Mouse (Mus musculus): ENCODE results near the gene Hist3h2ba. TPM values are rescaled to one million over a fixed set of nuclear protein-coding genes. Genes with fewer than 3 reads are reported as not detected.

Hist3h2ba gene
- polyA plus RNA-seq, 1 experiment from 2014 or later: 115 TPM

DNA sequence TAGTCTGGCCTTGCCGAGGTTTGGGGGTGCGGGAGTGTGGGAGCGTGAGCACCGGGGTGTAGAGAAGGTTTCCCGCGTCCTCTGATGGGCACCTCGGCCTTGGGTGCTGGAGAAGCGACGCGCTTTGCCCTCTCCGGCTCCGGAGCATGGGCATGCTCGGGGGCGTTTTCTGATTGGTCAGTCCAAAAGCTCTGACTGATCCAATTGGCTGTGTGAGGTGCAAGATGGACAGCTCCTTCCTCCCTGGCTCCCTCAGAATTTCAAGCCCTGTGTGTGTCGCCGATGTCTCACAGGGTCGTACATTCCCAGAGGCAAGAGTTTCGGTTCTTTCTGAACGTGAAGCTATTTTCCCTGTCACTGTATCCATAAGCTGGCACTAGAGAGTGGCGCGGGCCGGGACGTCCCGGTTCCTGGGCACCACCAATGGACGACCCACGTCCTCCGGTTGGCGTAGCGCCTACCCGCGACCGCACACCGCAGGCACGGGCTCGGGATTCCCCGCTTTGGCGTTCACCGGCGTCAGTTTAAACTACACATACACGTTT is 11.3 kb downstream of the Hist3h2ba start:
- H3K27ac ChIP-seq: peak overlapping the region; percentile 71
- peaks cover 36% of the 10 kb centered on the region for H3K27me3 ChIP-seq (ENCODE audit: insufficient read depth, poor library complexity, severe bottlenecking)
- peaks cover 50% of the 10 kb centered on the region for H3K4me1 ChIP-seq (replicated peaks)
- H3K36me3 ChIP-seq: peaks cover 15% of the 10 kb centered on the region
- WGBS: 5% methylated on average over 40 of the region's 40 CpGs
- peak overlapping the region; percentile 59 for H3K4me3 ChIP-seq
- H3K9me3 ChIP-seq: peaks cover 8% of the 10 kb centered on the region
- DNase-seq (ENCODE audit: low spot score): peak; percentile 83

DNA sequence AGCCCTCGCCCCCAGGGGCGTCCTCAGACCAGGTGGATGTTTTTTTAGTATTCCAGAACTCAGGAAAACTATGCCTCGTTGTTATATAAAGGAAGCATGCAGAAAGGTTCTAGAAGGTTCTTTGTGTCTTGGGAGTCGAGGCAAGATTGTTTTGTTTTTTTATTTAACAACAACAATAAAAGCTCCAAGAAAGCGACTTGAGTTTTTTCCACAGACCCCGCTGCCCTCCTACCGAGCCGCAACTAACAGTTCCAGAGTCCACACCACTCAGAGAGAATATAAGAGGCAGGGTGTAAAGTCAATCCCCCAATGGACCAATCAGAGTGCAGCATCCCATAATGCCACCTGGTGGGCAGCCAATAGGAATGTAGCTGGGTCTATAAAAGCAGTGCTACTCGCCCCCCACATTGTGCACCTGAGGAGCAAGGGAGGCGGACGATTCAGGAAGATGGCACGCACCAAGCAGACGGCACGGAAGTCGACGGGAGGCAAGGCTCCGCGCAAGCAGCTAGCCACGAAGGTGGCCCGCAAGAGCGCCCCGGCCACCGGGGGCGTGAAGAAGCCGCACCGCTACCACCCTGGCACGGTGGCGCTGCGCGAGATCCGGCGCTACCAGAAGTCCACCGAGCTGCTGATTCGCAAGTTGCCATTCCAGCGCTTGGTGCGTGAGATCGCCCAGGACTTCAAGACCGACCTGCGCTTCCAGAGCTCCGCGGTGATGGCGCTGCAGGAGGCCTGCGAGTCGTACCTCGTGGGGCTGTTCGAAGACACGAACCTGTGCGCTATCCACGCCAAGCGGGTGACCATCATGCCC is 12.9 kb downstream of the Hist3h2ba start:
- Histone ChIP-seq H3K4me1 (replicated peaks) (peaks cover 47% of the 10 kb centered on the region), H3K9me3 (peaks cover 8% of the 10 kb centered on the region), H3K36me3 (peaks cover 15% of the 10 kb centered on the region), H3K27me3 (ENCODE audit: insufficient read depth, poor library complexity, severe bottlenecking) (peaks cover 36% of the 10 kb centered on the region), H3K27ac (no peak overlapping the region), H3K4me3 (0 out of 2 replicates have a peak overlapping the region, but pooled peaks have one; percentile 11)
- no peak for DNase-seq (ENCODE audit: low spot score)
- 61% methylated on average over 50 of the region's 50 CpGs for WGBS

DNA sequence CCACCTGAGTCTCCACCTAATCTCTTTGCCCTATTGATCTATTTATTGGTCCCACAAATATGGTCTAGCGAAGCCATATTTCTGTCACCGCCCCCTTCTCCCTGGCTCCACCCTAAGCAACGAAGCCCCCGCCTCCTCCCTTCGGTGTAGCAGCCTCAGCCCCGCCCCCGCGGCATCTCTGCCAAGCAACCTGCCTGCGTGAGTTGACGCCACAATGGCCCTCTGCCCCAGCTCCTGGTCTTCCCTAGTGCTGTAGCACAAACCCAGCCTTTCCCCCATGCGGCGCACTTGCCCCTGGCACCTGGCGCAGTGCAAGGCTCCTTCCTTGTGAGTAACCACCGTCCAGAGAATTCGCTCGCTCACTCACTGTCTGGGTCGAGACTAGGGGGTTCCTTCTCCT is 14.8 kb downstream of the Hist3h2ba start:
- H3K27me3 ChIP-seq (ENCODE audit: insufficient read depth, poor library complexity, severe bottlenecking): peaks cover 34% of the 10 kb centered on the region
- no peak overlapping the region for H3K4me3 ChIP-seq
- peaks cover 34% of the 10 kb centered on the region for H3K4me1 ChIP-seq (replicated peaks)
- DNase-seq (ENCODE audit: low spot score): no peak
- 37% methylated on average over 17 of the region's 17 CpGs for WGBS
- no peak overlapping the region for H3K27ac ChIP-seq
- peaks cover 8% of the 10 kb centered on the region for H3K9me3 ChIP-seq
- peaks cover 13% of the 10 kb centered on the region for H3K36me3 ChIP-seq

DNA sequence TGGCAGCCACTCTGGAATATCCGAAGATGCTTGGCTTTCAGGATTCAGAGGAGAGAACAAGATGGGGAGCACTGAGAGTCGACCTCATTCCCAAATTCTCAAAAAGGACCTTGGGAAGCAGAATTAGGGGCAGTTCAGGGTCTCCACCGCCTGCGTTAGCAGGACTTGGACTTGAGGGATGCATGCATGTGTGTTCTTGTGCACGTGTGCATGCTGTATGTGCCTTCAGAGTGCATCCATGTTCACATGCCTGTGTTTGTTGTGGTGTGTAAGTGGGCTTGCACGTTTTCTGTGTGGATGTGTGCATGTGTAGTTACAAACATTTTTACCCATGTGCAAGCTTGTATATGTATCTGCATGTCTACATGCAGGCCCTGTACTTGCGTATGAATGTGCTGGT is 15.5 kb downstream of the Hist3h2ba start:
- H3K27me3 ChIP-seq (ENCODE audit: insufficient read depth, poor library complexity, severe bottlenecking): peaks cover 32% of the 10 kb centered on the region
- peaks cover 33% of the 10 kb centered on the region for H3K4me1 ChIP-seq (replicated peaks)
- H3K4me3 ChIP-seq: no peak overlapping the region
- H3K27ac ChIP-seq: no peak overlapping the region
- 86% methylated on average over 7 of the region's 7 CpGs for WGBS
- DNase-seq (ENCODE audit: low spot score): no peak
- H3K36me3 ChIP-seq: peaks cover 17% of the 10 kb centered on the region
- peaks cover 8% of the 10 kb centered on the region for H3K9me3 ChIP-seq

- no peak overlapping the region for H3K4me3 ChIP-seq
- 47% methylated on average over 12 of the region's 12 CpGs for WGBS
- peak overlapping the region; percentile 70 for H3K27ac ChIP-seq
Observed at GRCm38 (mm10) chr11:58965001-58965760, 16.5 kb downstream of the Hist3h2ba start.

DNA sequence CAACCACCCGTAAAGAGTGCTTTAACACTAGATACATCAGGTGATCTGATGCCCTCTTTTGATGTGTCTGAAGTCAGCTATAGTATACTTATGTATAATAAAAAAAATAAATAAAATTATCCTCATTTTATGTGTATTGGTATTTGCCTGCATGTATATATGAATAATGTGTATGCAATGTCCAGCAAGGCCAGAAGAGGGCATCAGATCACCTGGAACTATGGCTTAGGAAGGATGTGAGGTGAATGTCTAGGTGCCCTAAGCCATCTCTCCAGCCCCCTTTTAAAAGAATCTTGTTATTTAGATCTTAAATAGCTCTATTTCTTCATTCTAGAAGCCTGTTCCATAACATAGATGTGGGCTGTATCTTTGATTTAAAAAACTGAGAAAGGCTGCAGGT is 18.6 kb downstream of the Hist3h2ba start:
- 97% methylated on average over 1 of the region's 1 CpGs for WGBS
- no peak overlapping the region for H3K27ac ChIP-seq
- H3K27me3 ChIP-seq (ENCODE audit: insufficient read depth, poor library complexity, severe bottlenecking): peaks cover 19% of the 10 kb centered on the region
- DNase-seq (ENCODE audit: low spot score): no peak
- H3K4me3 ChIP-seq: no peak overlapping the region
- no peaks in the 10 kb centered on the region for H3K9me3 ChIP-seq
- peaks cover 27% of the 10 kb centered on the region for H3K4me1 ChIP-seq (replicated peaks)
- peaks cover 49% of the 10 kb centered on the region for H3K36me3 ChIP-seq

More at GRCm38 (mm10) chr11:58965001-58965760, 16.5 kb downstream of the Hist3h2ba start:
- Histone ChIP-seq H3K9me3 (peaks cover 8% of the 10 kb centered on the region), H3K4me1 (replicated peaks) (peaks cover 27% of the 10 kb centered on the region), H3K36me3 (peaks cover 27% of the 10 kb centered on the region), H3K27me3 (ENCODE audit: insufficient read depth, poor library complexity, severe bottlenecking) (peaks cover 32% of the 10 kb centered on the region)
- no peak for DNase-seq (ENCODE audit: low spot score)

GRCm38 (mm10) chr11:58968551-58968950 is 19.8 kb downstream of the Hist3h2ba start:
- Histone ChIP-seq H3K27ac (no peak overlapping the region), H3K4me1 (replicated peaks) (peaks cover 22% of the 10 kb centered on the region), H3K27me3 (ENCODE audit: insufficient read depth, poor library complexity, severe bottlenecking) (peaks cover 7% of the 10 kb centered on the region; the same call in 1 of the 2 replicates), H3K4me3 (no peak overlapping the region), H3K36me3 (peaks cover 53% of the 10 kb centered on the region), H3K9me3 (no peaks in the 10 kb centered on the region)
- DNase-seq (ENCODE audit: low spot score): no peak
- 82% methylated on average over 7 of the region's 7 CpGs for WGBS

DNA sequence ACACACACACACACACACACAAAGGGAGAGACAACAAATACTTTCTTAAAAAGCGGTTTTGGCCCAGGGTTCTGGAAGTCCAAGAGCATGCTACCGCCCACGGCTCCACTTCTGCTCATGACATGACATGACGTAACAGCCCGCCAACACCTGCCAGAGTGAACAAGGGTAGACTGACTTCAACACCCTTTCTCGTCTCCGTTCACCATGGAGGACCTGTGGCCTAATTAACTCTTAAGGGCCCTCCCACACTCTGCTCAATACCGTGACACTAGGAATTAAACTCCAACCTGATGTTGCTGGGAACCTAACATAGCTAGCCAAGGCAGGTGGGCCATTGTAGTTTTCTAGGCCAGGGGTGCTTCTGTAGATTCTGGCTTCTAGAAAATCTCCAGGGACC is 20.3 kb downstream of the Hist3h2ba start:
- Histone ChIP-seq H3K27ac (no peak overlapping the region), H3K27me3 (ENCODE audit: insufficient read depth, poor library complexity, severe bottlenecking) (0 out of 2 replicates have a peak, but pooled peaks cover 2% of the 10 kb centered on the region), H3K4me1 (replicated peaks) (peaks cover 18% of the 10 kb centered on the region), H3K36me3 (peaks cover 57% of the 10 kb centered on the region), H3K4me3 (no peak overlapping the region), H3K9me3 (no peaks in the 10 kb centered on the region)
- DNase-seq (ENCODE audit: low spot score): no peak
- 89% methylated on average over 8 of the region's 8 CpGs for WGBS

DNA sequence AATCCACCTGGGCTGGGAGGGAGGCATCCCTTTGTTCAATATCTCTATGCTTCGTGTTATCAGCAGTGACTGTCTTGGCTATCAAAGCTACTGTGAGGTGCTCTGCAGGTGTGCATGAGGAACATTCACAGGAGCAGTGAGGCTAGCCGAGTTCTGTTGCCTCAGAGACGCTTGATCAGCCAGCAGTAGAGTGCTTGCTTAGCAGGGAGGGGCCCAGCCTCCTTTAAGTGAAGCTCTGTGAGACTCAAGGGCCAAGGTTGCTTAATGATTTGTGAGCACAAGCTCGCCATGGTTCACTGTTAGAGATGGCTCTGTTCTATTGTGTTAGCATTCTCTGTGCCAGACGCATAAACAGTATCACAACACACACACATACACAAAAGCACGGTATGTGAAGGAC is 20.9 kb downstream of the Hist3h2ba start:
- no peak overlapping the region for H3K27ac ChIP-seq
- H3K9me3 ChIP-seq: no peaks in the 10 kb centered on the region
- H3K4me3 ChIP-seq: no peak overlapping the region
- H3K36me3 ChIP-seq: peaks cover 63% of the 10 kb centered on the region
- H3K27me3 ChIP-seq (ENCODE audit: insufficient read depth, poor library complexity, severe bottlenecking): no peaks in the 10 kb centered on the region
- peaks cover 17% of the 10 kb centered on the region for H3K4me1 ChIP-seq (replicated peaks)
- no peak for DNase-seq (ENCODE audit: low spot score)
- WGBS: 77% methylated on average over 6 of the region's 6 CpGs

- peaks cover 14% of the 10 kb centered on the region for H3K4me1 ChIP-seq (replicated peaks)
- H3K9me3 ChIP-seq: no peaks in the 10 kb centered on the region
- DNase-seq (ENCODE audit: low spot score): no peak
- no peak overlapping the region for H3K27ac ChIP-seq
- peaks cover 74% of the 10 kb centered on the region for H3K36me3 ChIP-seq
- no peak overlapping the region for H3K4me3 ChIP-seq
- 87% methylated on average over 21 of the region's 21 CpGs for WGBS
- no peaks in the 10 kb centered on the region for H3K27me3 ChIP-seq (ENCODE audit: insufficient read depth, poor library complexity, severe bottlenecking)
Observed at GRCm38 (mm10) chr11:58970831-58971530, 22.3 kb downstream of the Hist3h2ba start.

DNA sequence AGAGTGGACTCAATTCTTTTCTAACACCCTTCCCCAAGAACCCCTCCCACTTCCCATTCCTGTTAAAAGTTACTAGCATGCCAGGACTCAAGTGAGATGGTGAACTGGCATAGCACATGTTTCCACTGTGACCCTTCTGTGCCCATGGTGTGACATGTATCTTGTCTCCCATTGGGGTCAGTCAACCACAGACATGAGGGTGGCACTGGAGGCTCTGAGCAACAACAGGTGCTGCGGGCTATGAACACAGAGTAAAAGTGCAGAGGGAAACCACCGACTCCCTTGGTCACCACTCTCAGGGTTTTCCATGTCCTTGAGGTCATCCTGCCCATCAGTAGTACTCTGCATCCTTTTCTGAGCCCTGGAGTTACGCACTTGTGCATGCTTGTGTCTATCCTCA is 23.1 kb downstream of the Hist3h2ba start:
- H3K36me3 ChIP-seq: peaks cover 74% of the 10 kb centered on the region
- whole genome bisulfite sequencing: 93% methylated on average over 3 of the region's 3 CpGs

DNA sequence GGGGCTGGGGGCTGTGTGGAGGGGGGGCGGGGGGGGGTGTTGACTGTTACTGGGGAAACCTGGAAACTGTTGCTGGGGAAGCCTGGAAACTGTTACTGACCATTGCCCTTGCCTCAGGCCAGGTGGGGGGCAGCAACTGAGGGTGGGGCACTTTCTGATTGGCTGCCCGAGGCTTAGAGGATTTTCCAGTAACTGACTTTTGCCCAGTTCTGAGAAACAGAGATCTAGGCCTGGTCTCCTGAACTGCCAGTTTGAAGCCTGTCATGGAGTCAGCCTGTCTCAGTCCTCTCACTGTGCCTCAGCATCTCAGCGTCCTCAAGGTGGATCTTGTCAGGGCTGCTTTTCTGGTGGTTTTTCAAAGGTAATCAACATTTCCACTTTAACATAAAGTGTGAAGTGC is 25.7 kb downstream of the Hist3h2ba start:
- 91% methylated on average over 3 of the region's 3 CpGs for WGBS
- Histone ChIP-seq H3K4me3 (no peak overlapping the region), H3K27ac (no peak overlapping the region), H3K27me3 (ENCODE audit: insufficient read depth, poor library complexity, severe bottlenecking) (no peaks in the 10 kb centered on the region), H3K4me1 (replicated peaks) (peaks cover 39% of the 10 kb centered on the region), H3K9me3 (no peaks in the 10 kb centered on the region), H3K36me3 (peaks cover 54% of the 10 kb centered on the region)
- no peak for DNase-seq (ENCODE audit: low spot score)

More for the DNA sequence above, 23.1 kb downstream of the Hist3h2ba start:
- DNase-seq (ENCODE audit: low spot score): no peak
- H3K9me3 ChIP-seq: no peaks in the 10 kb centered on the region
- no peak overlapping the region for H3K4me3 ChIP-seq
- no peak overlapping the region for H3K27ac ChIP-seq
- H3K27me3 ChIP-seq (ENCODE audit: insufficient read depth, poor library complexity, severe bottlenecking): no peaks in the 10 kb centered on the region
- peaks cover 23% of the 10 kb centered on the region for H3K4me1 ChIP-seq (replicated peaks)

All from hindbrain, embryonic 10.5 days (tissue).